ENCODE assay signal across 21 mouse cellular contexts in genomic region chr2:55480602-55480965, GRCm38 (mm10). TPM values are rescaled to one million over a fixed set of nuclear protein-coding genes. Genes with fewer than 3 reads are reported as not detected.
DNase-seq lines count a peak whose midpoint lies in the region; ATAC-seq and TF ChIP-seq lines count a peak whose summit lies in the region.
"Had no signal": no experiment of that assay in that cellular context is flagged by ENCODE, and none has a peak within 500 bp of the region (broad histone marks: within the 10 kb centered on the region; RNA-seq: fewer than 3 reads in every experiment).

No protein-coding gene starts in this region.

- H3K27ac ChIP-seq in forebrain, embryonic 13.5 days = no peak overlapping the region
- H3K27ac ChIP-seq in forebrain, embryonic 12.5 days = no peak overlapping the region
- H3K27ac ChIP-seq in heart, embryonic 15.5 days = 0 out of 2 replicates have a peak overlapping the region, but pooled peaks have one; percentile 40
- H3K27ac ChIP-seq: embryonic facial prominence, embryonic 15.5 days; hindbrain, embryonic 13.5 days had no signal

- DNase-seq in frontal cortex, adult 2 months (ENCODE audit: extremely low spot score in 1 of 2, low spot score in 1 of 2) = no peak
- DNase-seq in heart, adult 8-10 months (ENCODE audit: low spot score) = no peak
- DNase-seq: adrenal gland, postnatal 10 days; B cell, adult 2 months; embryo, embryonic 11 days; gastrocnemius, postnatal 25 days; kidney, adult 8-10 months had no signal

- H3ac ChIP-seq in myocyte (ENCODE audit: control insufficient read depth, insufficient read length) = no peak overlapping the region

- no peak overlapping the region for H3K4me3 ChIP-seq in forebrain, embryonic 13.5 days
- no peak overlapping the region for H3K4me3 ChIP-seq in forebrain, embryonic 12.5 days (replicated peaks)
- H3K4me3 ChIP-seq in heart, embryonic 15.5 days = no peak overlapping the region
- H3K4me3 ChIP-seq in myocyte = no peak overlapping the region
- H3K4me3 ChIP-seq: embryonic facial prominence, embryonic 15.5 days; erythroblast, embryonic 14.5 days; hindbrain, embryonic 13.5 days had no signal

- peak; percentile 34 for ATAC-seq in forebrain, embryonic 13.5 days
- no peak for ATAC-seq in forebrain, embryonic 12.5 days (ENCODE audit: low FRiP score)
- ATAC-seq in frontal cortex, adult (ENCODE audit: low TSS enrichment) = peak; percentile 24; the same call in 1 of the 2 replicates
- ATAC-seq in heart, embryonic 15.5 days (replicated peaks; ENCODE audit: insufficient number of reproducible peaks, insufficient read depth, low FRiP score, low read depth) = no peak
- ATAC-seq: CD4-positive, CD25-positive, alpha-beta regulatory T cell, adult 4 months; inflammation-experienced regulatory T-cells, adult 6 months; intestine, postnatal 0 days had no signal

- no peaks in the 10 kb centered on the region for H3K36me3 ChIP-seq in forebrain, embryonic 13.5 days (ENCODE audit: poor library complexity, severe bottlenecking)
- H3K36me3 ChIP-seq in forebrain, embryonic 12.5 days (replicated peaks) = no peaks in the 10 kb centered on the region
- H3K36me3 ChIP-seq in heart, embryonic 15.5 days = no peaks in the 10 kb centered on the region
- no peaks in the 10 kb centered on the region for H3K36me3 ChIP-seq in myocyte (ENCODE audit: control insufficient read depth, insufficient read depth)
- H3K36me3 ChIP-seq: embryonic facial prominence, embryonic 15.5 days; G1E; hindbrain, embryonic 13.5 days had no signal

- H3K79me2 ChIP-seq in myocyte (ENCODE audit: control insufficient read depth, insufficient read depth) = no peaks in the 10 kb centered on the region

- TF ChIP-seq POLR2A in myocyte (IDR thresholded peaks at IDR 0.05; ENCODE audit: insufficient read length, low read depth) = no peak

- no peaks in the 10 kb centered on the region for H3K27me3 ChIP-seq in forebrain, embryonic 13.5 days
- no peaks in the 10 kb centered on the region for H3K27me3 ChIP-seq in forebrain, embryonic 12.5 days
- H3K27me3 ChIP-seq in heart, embryonic 15.5 days = no peaks in the 10 kb centered on the region
- H3K27me3 ChIP-seq in myocyte (ENCODE audit: control insufficient read depth, insufficient read depth, insufficient read length) = no peaks in the 10 kb centered on the region
- H3K27me3 ChIP-seq: embryonic facial prominence, embryonic 15.5 days; hindbrain, embryonic 13.5 days had no signal

- H3K9me3 ChIP-seq in forebrain, embryonic 13.5 days (replicated peaks) = no peaks in the 10 kb centered on the region
- H3K9me3 ChIP-seq in forebrain, embryonic 12.5 days = no peaks in the 10 kb centered on the region
- H3K9me3 ChIP-seq in heart, embryonic 15.5 days (replicated peaks) = no peaks in the 10 kb centered on the region
- H3K9me3 ChIP-seq: embryonic facial prominence, embryonic 15.5 days; hindbrain, embryonic 13.5 days had no signal

- H3K4me1 ChIP-seq in forebrain, embryonic 13.5 days = no peaks in the 10 kb centered on the region
- H3K4me1 ChIP-seq in forebrain, embryonic 12.5 days = no peaks in the 10 kb centered on the region
- H3K4me1 ChIP-seq in heart, embryonic 15.5 days (replicated peaks) = no peaks in the 10 kb centered on the region; the same call in 1 of the 2 replicates
- H3K4me1 ChIP-seq: embryonic facial prominence, embryonic 15.5 days; hindbrain, embryonic 13.5 days had no signal

- H3K9ac ChIP-seq in forebrain, embryonic 13.5 days = no peak overlapping the region
- no peak overlapping the region for H3K9ac ChIP-seq in forebrain, embryonic 12.5 days
- no peak overlapping the region for H3K9ac ChIP-seq in heart, embryonic 15.5 days
- H3K9ac ChIP-seq: embryonic facial prominence, embryonic 15.5 days; hindbrain, embryonic 13.5 days had no signal

- no peak overlapping the region for H3K4me2 ChIP-seq in forebrain, embryonic 13.5 days
- H3K4me2 ChIP-seq in forebrain, embryonic 12.5 days = no peak overlapping the region
- no peak overlapping the region for H3K4me2 ChIP-seq in heart, embryonic 15.5 days
- peak overlapping the region; percentile 42 for H3K4me2 ChIP-seq in myocyte (ENCODE audit: low read depth)
- H3K4me2 ChIP-seq: embryonic facial prominence, embryonic 15.5 days; hindbrain, embryonic 13.5 days had no signal

TF ChIP-seq in myocyte, 11 proteins besides CTCF, POLR2A, EP300 and RAD21:
- no peak for TF ChIP-seq E2F4 (IDR thresholded peaks at IDR 0.05; ENCODE audit: insufficient read depth)
- no peak for TF ChIP-seq TCF3 (IDR thresholded peaks at IDR 0.05; ENCODE audit: insufficient read length, low read depth)
- TF ChIP-seq MYOD1 (IDR thresholded peaks at IDR 0.05; ENCODE audit: control insufficient read depth in 1 of 3, insufficient read length in 2 of 3, low read depth in 2 of 3) = no peak
- TF ChIP-seq MAX (IDR thresholded peaks at IDR 0.05; ENCODE audit: low read depth) = no peak
- TF ChIP-seq MYOG (IDR thresholded peaks at IDR 0.05; ENCODE audit: control insufficient read depth in 1 of 3, insufficient read depth in 1 of 3, insufficient read length in 2 of 3, low read depth in 2 of 3) = no peak
- no peak for TF ChIP-seq SRF (IDR thresholded peaks at IDR 0.05; ENCODE audit: control insufficient read depth, insufficient read length, low read depth)
- no peak for TF ChIP-seq TCF12 (IDR thresholded peaks at IDR 0.05; ENCODE audit: insufficient read depth, poor library complexity, severe bottlenecking)
- no peak for TF ChIP-seq USF1 (IDR thresholded peaks at IDR 0.05; ENCODE audit: low read depth)
- no peak for TF ChIP-seq REST (IDR thresholded peaks at IDR 0.05; ENCODE audit: insufficient read depth, insufficient read length)
- TF ChIP-seq POLR2AphosphoS2 (IDR thresholded peaks at IDR 0.05; ENCODE audit: insufficient read length, low read depth) = no peak
- TF ChIP-seq CEBPB (IDR thresholded peaks at IDR 0.05; ENCODE audit: insufficient read depth, poor library complexity, severe bottlenecking) = no peak

RNA-seq across cellular contexts. Expression of gene Kcnj3, which starts 44.8 kb away (rescaled TPM):
- polyA plus RNA-seq in forebrain, embryonic 13.5 days (2015; fragmentation: Nextera tagmentation; extraction: Ambion mirVana) = 2.2 and 2.5 TPM in 2 replicates
- 0.91 and 1.1 TPM in 2 replicates for polyA plus RNA-seq in forebrain, embryonic 12.5 days (2016; fragmentation: Nextera tagmentation; extraction: Ambion mirVana)
- polyA plus RNA-seq in frontal cortex, adult 2 months (2012; rRNA removed) = 64.7 and 65.9 TPM in 2 replicates
- polyA plus RNA-seq in heart, embryonic 15.5 days (2015; fragmentation: Nextera tagmentation; extraction: Ambion mirVana) = 5.6 and 5.8 TPM in 2 replicates
- 10 to 100 TPM; 65.7 to 75.4 (median 69.6) TPM for total RNA-seq in heart, adult 8-10 months (2022)
- polyA plus RNA-seq in myocyte (2012; fragmentation: generic; extraction: Trizol) = not detected
- total RNA-seq: common myeloid progenitor, adult 5-6 weeks; granulocyte monocyte progenitor cell, adult 5-6 weeks had no signal
- polyA plus RNA-seq: CD4-positive, CD25-positive, alpha-beta regulatory T cell, adult 4 months; G1E; inflammation-experienced regulatory T-cells, adult 6 months had no signal

Comparison
In these comparisons a context has a peak if more than half of its experiments do, and no peak if none do; other contexts are left out.
1. ATAC-seq: peak in forebrain, embryonic 13.5 days (single experiment) and frontal cortex, adult (single experiment); none in forebrain, embryonic 12.5 days (single experiment) and heart, embryonic 15.5 days (single experiment).